Mouse (Mus musculus): ENCODE measurements at regions not wholly inside any gene's neighbourhood (a gene's known extent, or its start where the extent isn't known, plus 50 kb on each side); places are given as distances from the start of the nearest gene placed in this dataset.
A peak's percentile ranks its signal among the peaks of the same experiment; 100 is the strongest.

DNA sequence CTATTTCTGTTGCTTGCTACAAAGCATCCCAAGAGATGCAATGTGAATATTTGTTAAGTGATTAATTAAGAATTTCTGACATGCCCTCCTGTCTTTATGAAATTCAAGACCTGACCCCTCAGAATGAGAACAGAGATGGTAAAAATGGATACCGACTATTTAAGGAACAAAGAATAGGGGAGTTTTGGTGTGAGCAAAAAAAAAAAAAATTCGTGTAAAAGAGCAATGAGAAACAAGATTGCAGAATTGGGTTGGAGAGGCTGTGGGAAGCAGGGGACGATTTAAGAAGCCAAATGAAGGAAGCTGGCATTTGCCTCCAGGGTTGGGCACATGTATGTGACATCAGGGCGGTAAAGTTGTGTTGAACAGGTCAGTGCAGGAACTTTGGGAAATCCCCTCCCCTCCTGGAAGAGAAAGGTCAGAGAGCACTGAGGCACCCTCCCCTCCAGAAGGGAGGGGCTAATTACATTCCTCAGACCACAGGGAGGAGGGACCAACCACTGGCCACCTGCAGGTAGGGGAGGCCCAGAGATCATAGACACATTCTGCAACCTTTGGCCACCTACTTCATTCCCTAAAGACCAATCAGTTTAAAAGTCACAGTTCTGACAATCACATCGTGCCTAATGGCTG is 212.3 kb upstream of the Ankrd55 start:
- no peak for ATAC-seq

GRCm38 (mm10) chr13:112078088-112078487 is 210.2 kb upstream of the Ankrd55 start:
- ATAC-seq, result no peak

DNA sequence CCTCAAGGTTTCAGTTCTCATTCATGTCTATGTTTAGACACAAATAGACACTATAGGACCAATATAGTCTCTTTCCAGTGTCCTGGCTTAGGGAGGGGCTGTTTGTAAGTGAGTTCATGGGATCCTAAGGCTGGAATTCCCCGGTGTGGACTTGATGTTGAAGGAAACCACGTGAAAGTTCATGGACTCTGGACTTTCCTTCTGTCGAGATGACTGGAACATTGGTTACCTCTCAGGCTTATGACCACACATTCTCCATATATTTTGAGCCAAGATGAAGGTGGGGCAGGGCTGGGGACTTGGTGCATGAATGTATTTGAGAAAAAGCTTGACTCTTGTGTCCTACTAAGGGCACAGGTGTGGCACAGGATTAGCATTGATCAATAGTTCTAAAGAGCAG is 206.3 kb upstream of the Ankrd55 start:
- no peak for ATAC-seq

GRCm38 (mm10) chr13:112084484-112085278 is 203.6 kb upstream of the Ankrd55 start:
- no peak for ATAC-seq

DNA sequence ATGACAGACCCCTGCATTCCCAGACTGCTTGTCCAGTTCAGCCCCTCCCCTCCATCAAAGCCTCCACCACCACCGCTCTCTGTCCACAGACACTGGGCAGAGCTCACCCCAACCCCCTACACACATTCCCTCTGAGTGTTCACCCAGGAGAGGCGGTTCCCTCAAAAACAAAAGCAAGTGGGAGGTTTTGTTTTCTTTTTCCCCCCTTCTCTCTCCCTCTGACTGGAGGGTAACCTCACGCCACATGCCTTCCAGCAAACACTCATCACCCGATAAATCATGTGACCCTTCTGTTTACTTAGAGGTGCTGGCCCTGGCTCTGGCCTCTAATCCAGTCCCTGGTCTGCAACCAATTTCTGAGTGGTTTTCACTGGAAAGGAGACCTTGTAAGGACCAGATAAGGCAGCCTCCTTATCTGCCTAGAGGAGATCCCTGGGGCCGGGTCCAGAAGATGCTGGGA is 199.9 kb upstream of the Ankrd55 start:
- no peak for ATAC-seq

DNA sequence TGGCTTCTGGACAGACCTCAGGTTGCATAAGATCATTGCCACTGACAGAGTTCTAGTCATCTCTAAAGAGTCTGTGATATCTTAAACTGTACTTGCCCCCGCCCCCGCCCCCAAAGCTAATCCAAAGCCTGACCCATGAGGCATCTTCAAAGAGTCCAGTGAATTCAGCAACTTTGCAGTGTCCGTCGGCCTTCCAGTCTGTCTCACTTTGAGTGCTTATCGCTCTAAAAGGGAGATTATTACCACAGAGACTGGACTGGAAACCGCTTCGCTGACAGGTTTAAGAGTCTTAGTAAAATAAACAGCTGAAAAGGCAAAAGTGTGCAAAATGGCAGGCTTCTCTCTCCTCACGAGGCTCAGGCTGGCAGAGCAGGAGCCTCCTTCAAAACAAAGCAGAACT is 197.5 kb upstream of the Ankrd55 start:
- ATAC-seq, result no peak

- ATAC-seq, result no peak
Observed at GRCm38 (mm10) chr13:112095595-112096139, 192.6 kb upstream of the Ankrd55 start.

GRCm38 (mm10) chr13:112099953-112100591 is 188.2 kb upstream of the Ankrd55 start:
- no peak for ATAC-seq

DNA sequence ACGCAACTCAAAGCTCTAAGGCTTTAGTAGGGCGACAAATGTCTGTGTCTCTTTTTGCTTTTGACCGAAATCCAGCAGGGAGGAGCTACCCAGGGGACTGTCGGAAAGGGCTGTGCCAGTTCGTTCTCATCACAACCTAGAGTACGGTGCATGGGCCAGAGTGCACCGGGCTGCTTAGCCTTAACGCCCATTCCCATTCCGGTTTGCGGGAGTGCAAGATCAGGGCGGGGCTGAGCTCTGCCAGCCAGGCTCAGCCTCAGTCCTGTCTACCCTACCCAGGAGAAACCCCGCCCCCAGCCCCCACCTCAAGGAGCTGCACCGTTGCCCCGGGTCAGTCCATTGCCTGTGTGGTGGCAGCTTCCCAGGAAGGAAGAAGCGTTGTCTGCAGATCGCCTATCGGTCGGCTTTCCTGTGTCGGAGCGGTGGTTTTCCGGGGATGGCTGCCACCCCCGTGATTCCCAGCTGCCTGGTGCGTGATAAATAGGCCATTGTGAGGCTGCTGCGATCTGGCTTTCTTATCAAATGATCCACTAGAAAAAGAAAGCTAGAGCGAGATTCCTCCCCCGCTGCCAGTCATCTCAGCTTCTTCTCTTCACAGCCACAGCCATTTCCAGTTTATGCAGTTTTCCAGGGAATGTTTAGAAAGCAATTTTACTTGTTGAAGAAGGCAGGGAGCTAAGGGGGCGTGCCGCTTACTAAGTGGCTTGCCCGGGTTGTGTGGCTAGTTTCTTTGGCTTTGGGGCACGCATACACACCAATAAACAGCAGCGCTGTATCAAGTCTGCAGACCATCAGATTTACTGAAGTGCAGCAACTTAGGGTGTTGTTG is 187.4 kb upstream of the Ankrd55 start:
- no peak for ATAC-seq

- ATAC-seq, result no peak
Observed at GRCm38 (mm10) chr13:112101421-112101756, 186.9 kb upstream of the Ankrd55 start.

DNA sequence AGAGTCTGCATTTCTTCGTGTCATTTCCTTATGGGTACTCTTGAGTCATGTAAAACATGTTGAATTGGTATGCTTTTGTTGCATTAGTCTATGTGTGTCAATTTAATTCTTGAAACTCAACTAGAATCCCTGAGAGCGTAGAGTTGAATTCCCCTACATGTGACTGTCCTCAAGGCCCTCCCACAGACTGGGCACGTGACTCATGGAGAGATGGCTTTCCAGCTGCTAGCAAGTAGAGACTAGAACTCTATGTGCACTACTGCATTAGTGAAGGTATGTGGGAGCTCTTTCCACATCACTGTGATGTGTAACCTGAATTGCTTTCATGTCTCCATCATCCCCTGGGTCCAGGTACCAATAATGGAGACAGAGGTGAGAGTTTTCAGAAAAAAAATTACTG is 182.3 kb upstream of the Ankrd55 start:
- ATAC-seq, result no peak

- ATAC-seq, result no peak
Observed at GRCm38 (mm10) chr13:112114741-112115201, 173.5 kb upstream of the Ankrd55 start.

- ATAC-seq, result peak; percentile 19
Observed at GRCm38 (mm10) chr13:112116101-112116726, 172.0 kb upstream of the Ankrd55 start.

DNA sequence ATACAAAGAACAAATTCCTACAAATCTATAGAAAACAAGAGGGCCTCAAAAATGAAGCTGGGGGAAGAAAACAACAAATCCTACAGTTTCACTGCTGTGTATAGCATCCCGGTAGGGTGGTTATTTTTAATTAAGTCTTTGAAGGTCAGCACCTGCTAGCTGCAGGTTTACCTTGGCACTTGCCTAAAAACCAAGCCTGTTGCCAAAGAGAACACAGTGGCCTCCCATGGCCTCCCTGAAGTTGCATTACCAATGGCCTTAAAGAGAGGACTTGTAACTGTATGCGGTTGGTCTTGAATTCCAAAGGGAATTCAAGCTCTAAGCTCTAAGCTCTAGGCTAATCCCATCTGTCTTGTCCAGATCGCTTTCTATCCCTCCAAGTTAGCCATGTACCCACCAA is 169.7 kb upstream of the Ankrd55 start:
- ATAC-seq, result no peak

DNA sequence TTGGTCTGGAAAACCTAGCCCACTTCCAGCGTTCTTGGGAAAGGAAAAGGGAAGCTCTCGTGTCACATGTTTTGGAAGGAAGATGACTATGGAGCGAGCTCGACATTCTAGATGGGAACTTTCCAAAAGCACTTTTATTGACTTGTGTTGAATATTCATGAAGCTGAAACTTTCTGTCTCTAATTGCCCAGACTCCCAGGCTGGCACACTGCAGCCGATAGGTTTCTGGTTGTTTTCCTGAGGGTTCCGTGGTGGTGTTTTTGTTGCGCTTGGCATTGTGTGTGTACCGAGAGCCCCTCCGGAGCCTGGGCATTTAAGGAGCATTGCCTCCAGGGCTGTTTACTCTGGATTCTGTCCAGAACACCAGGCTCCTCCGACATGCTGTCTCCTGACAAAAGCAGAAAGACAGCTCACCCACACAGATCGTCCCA is 168.6 kb upstream of the Ankrd55 start:
- no peak for ATAC-seq

GRCm38 (mm10) chr13:112120346-112120745 is 167.9 kb upstream of the Ankrd55 start:
- ATAC-seq, result no peak

DNA sequence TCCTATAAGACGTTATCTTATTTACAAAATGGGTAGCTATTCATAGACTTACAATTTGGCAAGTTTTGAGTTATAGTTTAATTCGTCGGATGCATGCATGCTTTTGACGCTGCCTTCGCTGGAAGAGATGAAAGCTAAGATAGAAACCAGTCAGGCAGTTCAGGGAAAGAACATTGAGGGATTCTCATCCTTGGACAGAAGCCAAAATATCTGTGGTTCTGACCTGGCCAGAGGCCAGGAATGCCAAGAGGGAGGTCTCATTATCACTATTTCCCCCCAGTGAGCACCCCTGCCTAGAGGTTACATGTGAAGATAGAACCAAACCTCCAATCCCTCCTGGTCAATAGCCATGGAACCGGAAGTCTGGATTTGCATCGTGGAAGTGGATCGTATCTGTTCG is 167.1 kb upstream of the Ankrd55 start:
- ATAC-seq, result no peak

- ATAC-seq, result no peak
Observed at GRCm38 (mm10) chr13:112122842-112123373, 165.3 kb upstream of the Ankrd55 start.

DNA sequence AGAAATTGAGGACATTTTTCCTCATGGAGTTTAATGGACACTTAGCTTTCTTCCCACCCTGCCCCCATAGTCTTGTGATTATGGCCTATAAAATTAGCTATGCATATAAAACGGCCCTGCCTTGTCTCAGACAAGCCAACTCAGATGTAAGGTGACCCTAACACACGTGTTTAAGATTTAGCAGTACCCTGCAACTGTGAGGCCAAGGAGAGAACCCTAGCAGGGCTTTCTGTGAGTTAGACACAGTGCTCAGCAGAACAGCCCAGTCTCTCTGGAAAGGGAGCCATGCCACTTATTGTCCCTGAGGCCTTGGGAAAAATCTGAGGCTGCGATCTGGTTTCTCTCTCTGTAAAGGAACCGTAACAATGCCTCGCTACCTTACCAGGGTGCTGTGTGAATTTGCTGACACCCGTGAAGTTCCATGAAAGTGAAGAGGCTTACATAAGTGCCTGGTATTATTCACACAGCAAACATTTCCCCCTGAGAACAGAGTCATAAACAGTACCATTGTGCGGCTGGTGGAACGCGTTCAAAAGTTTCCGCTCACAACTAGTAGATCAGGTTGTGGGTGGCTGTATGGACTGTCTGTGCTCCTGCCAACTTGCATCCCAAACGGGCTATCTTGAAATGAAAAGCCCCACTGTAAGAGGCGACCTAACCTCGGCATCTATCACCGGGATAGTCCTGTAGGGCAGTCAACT is 162.3 kb upstream of the Ankrd55 start:
- ATAC-seq, result no peak

DNA sequence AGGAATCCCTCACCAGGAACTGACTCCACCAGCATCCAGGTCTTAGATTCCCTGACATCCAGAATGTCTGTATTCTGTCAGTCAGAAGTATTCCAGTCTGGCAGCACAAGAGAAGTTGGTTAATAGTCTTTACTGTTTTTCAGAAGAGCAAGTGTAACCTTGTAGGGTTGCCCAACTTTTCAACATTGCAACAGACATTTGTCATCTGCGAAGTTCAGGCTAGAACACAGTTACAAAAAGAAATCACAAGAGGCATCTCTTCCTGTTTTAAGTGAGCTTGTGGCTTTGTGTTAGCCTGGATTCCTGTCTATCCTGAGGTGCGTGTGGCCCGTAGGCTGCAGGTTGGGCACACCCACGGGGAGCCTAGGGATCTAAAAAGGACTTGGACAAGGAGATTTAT is 158.0 kb upstream of the Ankrd55 start:
- ATAC-seq, result no peak

DNA sequence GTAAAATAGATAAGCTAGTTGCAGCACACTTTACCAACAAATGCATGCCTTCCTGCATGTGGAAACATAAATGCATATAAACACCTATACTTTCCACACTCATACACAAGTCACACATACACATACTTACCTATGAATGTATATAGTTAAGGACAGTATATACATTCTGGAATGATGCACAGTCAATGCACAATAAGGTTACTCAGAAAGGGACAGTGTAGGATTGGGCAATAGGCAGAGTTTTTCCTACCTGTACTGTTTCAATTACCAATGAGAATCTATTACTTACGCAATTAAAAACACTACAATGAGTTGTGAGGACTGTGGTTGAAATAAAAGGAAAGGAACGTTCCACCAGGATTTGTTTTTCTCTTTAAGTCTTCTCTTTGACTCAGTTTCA is 157.5 kb upstream of the Ankrd55 start:
- ATAC-seq, result no peak
